Mouse (Mus musculus) lung, postnatal 0 days (tissue): ENCODE results near the gene Ccser2.

Experiments
- CTCF ChIP-seq: IDR thresholded peaks from 2 replicates; pipeline ENCODE4 v1.5.1; 2016; ENCODE audit warnings: antibody characterized with exemption, mild to moderate bottlenecking
- EP300 ChIP-seq: IDR thresholded peaks from 2 replicates; pipeline ENCODE4 v1.6.1; 2016; ENCODE audit warnings: antibody characterized with exemption, mild to moderate bottlenecking, control low read depth

- no peak for TF ChIP-seq CTCF
- no peak for TF ChIP-seq EP300
Observed at GRCm38 (mm10) chr14:37013644-37014043, 45.1 kb upstream of the Ccser2 start.
